Mouse (Mus musculus) kidney, postnatal 36 days (tissue): ENCODE measurements around the gene Tmem28.
A peak's percentile ranks its signal among the peaks of the same experiment; 100 is the strongest.

Source experiments
- DNase-seq, 2 experiments: peaks; one replicate each; pipeline ENCODE4 v3.0.0; 2021 to 2022; ENCODE audit warnings: mixed read lengths in 2 of 2

Gene Tmem28

GRCm38 (mm10) chrX:99820790-99821395, at the start of gene Tmem28:
Gene Tmem28 (plus strand): TSS chrX:99821021.
- no peak for DNase-seq

DNA sequence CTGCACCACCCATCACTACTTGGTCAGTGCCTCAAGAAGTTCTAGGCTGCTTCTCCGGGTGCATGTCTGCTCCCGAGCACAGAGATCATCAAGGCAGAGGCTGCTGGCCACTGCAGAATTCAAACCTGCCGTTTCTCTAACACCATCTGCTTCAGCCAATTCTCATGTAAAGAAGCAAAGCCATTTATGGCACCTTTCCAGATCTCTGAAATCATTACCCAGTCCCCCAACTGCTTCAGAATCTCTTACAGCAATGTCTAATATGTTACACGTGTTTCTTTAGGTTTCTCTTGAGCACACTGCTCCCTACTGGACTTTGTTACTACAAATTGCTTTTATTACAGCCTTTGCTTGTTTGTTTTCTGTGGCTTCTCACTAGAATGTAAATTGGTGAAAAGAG, 40.5 kb upstream of the Tmem28 start:
- no peak for DNase-seq

DNA sequence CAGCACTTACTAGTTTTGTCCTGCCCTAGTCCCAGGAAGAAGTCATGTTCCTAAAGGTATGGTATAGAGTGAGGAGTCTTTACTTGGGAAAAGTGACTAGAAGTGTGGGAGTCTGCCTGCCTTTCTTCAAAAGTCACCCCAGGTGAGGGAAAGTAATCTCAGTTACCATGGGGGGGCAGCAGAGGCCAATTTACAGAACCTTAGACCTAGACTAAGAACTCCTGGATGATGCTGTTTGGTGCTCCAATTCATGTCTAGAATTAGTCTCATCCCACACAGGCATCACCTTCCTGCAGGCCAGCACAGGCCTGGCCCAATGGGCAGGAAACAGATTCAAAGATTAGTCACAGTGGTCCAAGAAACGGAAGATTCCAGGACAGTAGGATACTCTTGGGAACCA, 12.4 kb upstream of the Tmem28 start:
- peak; percentile 17 to 66 for DNase-seq

GRCm38 (mm10) chrX:99819395-99819935, 1.4 kb upstream of the Tmem28 start:
- DNase-seq: peak; percentile 52 to 78

DNA sequence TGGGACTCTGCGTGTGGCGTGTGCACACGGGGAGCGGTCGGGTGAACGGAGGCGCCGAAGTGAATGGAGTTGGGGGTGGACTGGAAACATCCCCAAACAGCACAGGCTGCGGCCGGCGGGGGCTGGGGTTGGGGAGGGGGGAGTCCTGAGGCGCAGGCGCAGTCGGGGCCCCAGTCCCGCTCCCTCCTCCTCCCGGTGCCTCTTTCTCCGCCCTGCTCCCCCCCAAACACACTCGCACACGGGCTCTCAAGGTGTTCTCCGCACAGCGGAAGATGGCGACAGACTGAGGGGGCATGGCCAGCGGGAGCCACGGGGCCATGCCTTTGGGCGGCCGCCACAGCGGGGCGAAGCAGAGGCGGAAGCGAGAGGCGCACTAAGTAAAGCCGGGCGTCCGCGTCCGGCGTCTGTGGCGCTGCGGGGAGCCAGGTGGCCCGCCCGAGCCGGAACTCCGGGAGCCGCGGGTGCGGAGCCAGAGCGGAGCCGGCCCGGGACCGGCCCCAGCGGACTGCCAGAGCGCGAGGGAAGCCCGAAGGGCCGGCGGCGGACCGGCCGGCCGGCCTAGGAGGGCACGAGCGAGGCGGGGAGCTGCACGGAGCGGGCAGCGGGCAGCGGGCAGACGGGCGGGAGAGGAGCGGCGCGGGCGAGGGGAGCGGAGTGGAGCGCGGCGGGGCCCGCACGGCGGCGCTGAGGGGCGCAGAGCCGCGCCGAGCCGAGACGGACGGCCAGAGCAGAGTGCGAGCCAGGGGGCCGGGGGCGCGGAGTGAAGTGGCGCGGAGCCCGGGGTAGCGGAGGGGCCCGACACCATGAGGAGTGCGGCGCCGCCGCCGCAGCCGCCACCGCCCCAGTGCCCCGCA, 658 bp upstream of the Tmem28 start:
- DNase-seq: peak in 1 of 2 experiments; percentile 22

DNA sequence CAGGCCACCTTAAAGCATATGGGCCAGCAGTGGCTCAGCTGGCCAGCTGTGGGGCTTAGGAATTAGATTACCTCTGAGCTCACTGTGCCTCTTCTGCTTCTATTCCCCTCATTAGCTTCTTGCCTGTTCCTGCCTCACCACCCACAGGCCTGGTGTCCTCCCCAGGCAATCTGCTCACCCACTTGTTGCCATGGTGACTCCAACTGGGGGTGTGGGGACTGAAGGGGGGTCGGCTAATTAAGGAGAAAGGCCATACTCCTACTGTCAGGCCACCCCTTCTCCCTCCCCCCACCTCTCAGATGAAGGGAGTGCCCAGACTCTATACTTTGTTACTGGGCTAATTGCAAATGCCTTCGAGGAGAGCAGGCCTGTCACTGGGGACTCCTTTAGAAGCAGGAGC, 21.3 kb downstream of the Tmem28 start:
- DNase-seq: no peak

DNA sequence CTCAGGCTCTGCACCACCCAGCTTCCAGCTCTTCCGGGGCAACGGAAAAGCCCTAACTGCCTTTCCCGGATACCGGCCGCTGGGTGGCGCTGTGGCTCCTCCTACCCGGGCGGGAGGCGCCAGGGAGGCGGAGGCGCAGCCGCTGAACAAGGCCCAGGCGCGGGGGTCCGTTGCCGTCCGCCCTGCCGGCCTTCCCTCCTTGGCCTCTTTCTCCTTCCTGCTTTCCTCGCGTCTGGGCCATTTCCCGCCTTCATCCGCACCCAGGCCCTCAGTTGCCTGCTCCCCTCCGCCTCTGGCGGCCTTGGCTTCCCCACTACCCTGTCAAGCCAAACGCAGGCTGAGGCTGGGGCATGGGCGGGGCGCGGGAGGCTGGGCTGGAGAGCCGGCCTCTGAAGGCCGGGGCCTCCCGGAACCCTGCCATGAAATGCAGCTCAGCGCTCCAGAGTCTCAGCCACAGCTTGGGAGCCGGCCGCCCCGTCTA, 32.5 kb downstream of the Tmem28 start:
- DNase-seq: peak; percentile 66 to 84

DNA sequence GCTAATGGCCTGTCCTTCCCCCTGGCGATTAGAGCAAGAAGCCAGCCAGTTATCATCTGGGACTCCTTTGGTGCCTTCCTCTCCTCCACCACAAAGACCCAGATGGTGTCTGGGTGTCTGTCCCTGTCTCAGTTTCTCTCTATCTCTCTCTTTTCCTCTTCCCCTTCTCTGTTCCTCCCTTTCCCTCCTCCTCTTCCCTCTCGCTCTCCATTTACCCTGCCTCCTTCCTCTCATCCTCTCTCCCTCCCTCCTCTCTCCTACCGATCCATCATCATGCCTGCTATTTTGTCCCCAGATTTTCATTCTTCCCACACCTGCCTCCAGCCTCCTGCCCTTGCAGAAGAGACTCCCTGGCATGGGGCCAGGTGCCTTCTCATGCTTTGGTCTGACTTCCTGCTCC, 33.0 kb downstream of the Tmem28 start:
- peak in 1 of 2 experiments; percentile 17 for DNase-seq

- no peak for DNase-seq
Observed at GRCm38 (mm10) chrX:99872228-99872627, 51.4 kb downstream of the Tmem28 start.

GRCm38 (mm10) chrX:99872632-99873201, 51.9 kb downstream of the Tmem28 start:
- DNase-seq: no peak

DNA sequence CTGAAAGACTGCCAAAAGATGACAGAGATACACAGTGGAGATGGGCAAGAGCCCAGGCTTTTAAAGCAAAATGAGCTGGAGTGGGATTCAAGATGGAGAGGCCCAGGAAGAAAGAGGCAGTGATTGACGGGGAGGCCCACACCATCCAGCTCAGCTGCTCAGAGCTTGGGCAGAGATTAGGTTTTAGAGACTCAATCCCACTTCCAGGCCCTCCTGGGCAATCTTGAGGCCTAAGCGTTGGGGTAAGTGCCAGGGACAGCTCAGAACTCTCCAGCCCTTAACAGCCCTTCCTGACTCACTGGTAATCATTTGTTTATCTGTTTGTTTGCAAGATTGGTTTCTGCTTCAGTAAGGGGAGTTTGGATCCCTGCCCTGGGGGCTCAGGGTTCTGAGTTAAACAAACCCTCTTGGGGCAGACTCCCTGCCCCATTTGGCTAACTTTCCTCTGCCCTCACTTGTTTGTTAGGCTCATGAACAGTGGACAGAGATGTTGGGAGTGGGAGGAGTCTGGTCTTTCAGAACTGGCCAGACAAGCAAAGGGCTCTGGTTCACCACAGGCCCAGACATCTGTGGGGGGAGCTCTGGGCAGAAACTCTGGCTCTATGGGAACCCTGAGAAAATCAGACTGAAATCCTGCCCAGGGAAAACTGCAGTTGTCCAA, 52.6 kb downstream of the Tmem28 start:
- no peak for DNase-seq

- no peak for DNase-seq
Observed at GRCm38 (mm10) chrX:99873920-99874296, 53.1 kb downstream of the Tmem28 start.

DNA sequence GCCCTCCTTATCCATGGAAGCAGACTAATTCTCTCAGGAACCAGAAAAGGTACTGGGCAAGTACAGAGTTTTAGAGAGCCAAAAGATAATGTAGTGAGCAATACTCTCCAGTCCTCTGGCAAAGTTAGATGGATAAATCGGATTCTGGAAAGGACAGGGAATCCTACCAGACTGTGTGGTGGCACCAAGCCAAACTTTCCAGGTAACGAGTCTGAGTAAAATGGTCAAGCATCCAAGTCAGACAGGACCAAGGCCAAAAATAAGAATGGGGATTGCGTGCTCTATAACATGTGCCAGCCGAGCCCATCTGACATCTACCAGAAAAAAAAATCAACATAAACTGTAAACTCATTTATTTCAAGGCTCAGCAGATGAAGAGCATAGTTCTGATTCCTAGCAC, 56.0 kb downstream of the Tmem28 start:
- no peak for DNase-seq

DNA sequence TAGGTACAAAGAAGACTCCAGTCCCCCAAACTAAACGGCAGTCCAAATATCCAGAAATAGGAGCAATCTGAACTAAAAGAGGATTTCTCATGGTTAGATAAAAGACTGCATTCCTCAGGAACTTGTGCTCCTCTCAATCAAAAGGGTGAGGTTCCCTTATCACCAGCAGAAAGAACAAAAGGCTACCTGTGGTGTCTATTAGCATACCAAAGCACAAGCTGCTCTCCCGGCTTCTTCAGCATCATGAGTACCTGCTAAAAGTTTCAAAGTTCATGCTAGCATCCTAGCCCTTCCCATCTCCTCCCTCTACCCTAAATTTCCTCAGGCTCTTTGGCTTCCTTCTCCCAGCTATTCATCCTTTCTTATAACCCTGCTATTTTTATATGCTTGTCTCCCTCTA, 62.6 kb downstream of the Tmem28 start:
- no peak for DNase-seq
